Mouse (Mus musculus) neural tube, embryonic 14.5 days (tissue): Measurements from ENCODE around the gene Phf19. TPM values are rescaled to one million over a fixed set of nuclear protein-coding genes. Genes with fewer than 3 reads are reported as not detected.

Experiments used
- ATAC-seq: fragments of 200-750 bp; cut with Nextera tagmentation; 2 replicates; pipeline ENCODE4 v1.8.0; 2017; ENCODE audit warnings: low read depth, mild to moderate bottlenecking, moderate TSS enrichment, moderate library complexity
- H3K27ac ChIP-seq: fragments of 300-500 bp; sonication (generic); 2 replicates; pipeline ENCODE4 v1.5.1; 2014; ENCODE audit warnings: low read depth, mild to moderate bottlenecking, control low read depth, low read length, moderate library complexity, mixed read lengths
- H3K27me3 ChIP-seq: fragments of 300-500 bp; sonication (generic); 2 replicates; pipeline ENCODE4 v1.6.1; 2014; ENCODE audit warnings: low read length; ENCODE audit not compliant: control insufficient read depth, insufficient read depth
- H3K36me3 ChIP-seq: fragments of 300-500 bp; sonication (generic); 2 replicates; pipeline ENCODE4 v1.6.1; 2014; ENCODE audit warnings: low read length, mixed read lengths; ENCODE audit not compliant: control insufficient read depth, insufficient read depth
- H3K4me1 ChIP-seq: fragments of 300-500 bp; sonication (generic); 2 replicates; pipeline ENCODE4 v1.6.1; 2014; ENCODE audit warnings: low read length; ENCODE audit not compliant: control insufficient read depth, insufficient read depth
- H3K4me2 ChIP-seq: fragments of 300-500 bp; sonication (generic); 2 replicates; pipeline ENCODE4 v1.6.1; 2014; ENCODE audit warnings: mild to moderate bottlenecking, low read depth, low read length, control low read depth
- H3K4me3 ChIP-seq: fragments of 300-500 bp; sonication (generic); 2 replicates; pipeline ENCODE4 v1.5.1; 2014; ENCODE audit warnings: low read depth, low read length, control low read depth, mixed read lengths
- H3K9ac ChIP-seq: fragments of 300-500 bp; sonication (generic); replicated peaks from 2 replicates; pipeline ENCODE4 v1.6.1; 2014; ENCODE audit warnings: low read depth, mild to moderate bottlenecking, control low read depth, low read length, mixed read lengths
- H3K9me3 ChIP-seq: fragments of 300-500 bp; sonication (generic); 2 replicates; pipeline ENCODE4 v1.6.1; 2016; ENCODE audit warnings: low read length; ENCODE audit not compliant: control insufficient read depth
- WGBS: fragments of 180-500 bp; shearing (Covaris S2); extraction: QIAGEN DNeasy Blood & Tissue Kit; methylation state at CpG from one replicate; pipeline ENCODE4 v1.1.7; 2014; 5-methylcytosine and 5-hydroxymethylcytosine counted together
- polyA plus RNA-seq: library from polyadenylated mRNA; unstranded; fragments of >200 nt; fragmentation: Nextera tagmentation; extraction: Ambion mirVana; gene quantifications from 2 replicates; pipeline ENCODE4 v1.2.1, GENCODE M21; 2014

Phf19 gene
- polyA plus RNA-seq, 1 experiment from 2014 or later, result 3.8 TPM

- H3K27ac ChIP-seq, result no peak overlapping the region
- no peaks in the 10 kb centered on the region for H3K27me3 ChIP-seq
- H3K4me2 ChIP-seq, result no peak overlapping the region
- no peak overlapping the region for H3K4me3 ChIP-seq
- H3K36me3 ChIP-seq, result no peaks in the 10 kb centered on the region
- ATAC-seq, result no peak
- 68% methylated on average over 1 of the region's 1 CpGs for WGBS
- H3K4me1 ChIP-seq, result no peaks in the 10 kb centered on the region
- no peaks in the 10 kb centered on the region for H3K9me3 ChIP-seq
- no peak overlapping the region for H3K9ac ChIP-seq
These were observed 43.6 kb upstream of the Phf19 start for GRCm38 (mm10) chr2:34957405-34957804.

GRCm38 (mm10) chr2:34956941-34957340 lies 43.1 kb upstream of the Phf19 start:
- H3K4me2 ChIP-seq, result no peak overlapping the region
- ATAC-seq, result no peak
- no peak overlapping the region for H3K9ac ChIP-seq
- no peaks in the 10 kb centered on the region for H3K27me3 ChIP-seq
- no peak overlapping the region for H3K27ac ChIP-seq
- 73% methylated on average over 5 of the region's 5 CpGs for WGBS
- no peaks in the 10 kb centered on the region for H3K4me1 ChIP-seq
- H3K4me3 ChIP-seq, result no peak overlapping the region
- no peaks in the 10 kb centered on the region for H3K36me3 ChIP-seq
- H3K9me3 ChIP-seq, result no peaks in the 10 kb centered on the region

DNA sequence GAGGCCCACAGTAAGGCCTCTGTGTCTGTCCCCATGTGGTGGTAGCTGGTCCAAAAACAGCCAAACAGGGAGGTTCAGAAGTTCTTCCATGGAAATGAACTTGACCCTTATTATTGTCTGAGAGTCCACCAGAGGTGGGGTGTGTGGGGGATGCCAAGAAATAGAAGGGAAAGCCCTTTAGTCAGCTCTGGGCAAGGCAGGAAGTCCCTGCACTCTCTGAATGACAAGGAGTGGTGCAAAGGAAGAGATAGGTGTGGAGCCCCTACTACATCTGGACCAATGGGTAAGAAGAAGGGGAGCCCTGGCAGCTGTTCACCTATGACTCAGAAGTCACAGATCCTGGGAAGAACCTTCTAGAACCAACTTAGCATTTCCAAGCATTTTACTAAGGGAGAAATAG lies 40.5 kb upstream of the Phf19 start:
- H3K27me3 ChIP-seq, result no peaks in the 10 kb centered on the region
- H3K4me2 ChIP-seq, result no peak overlapping the region
- H3K9me3 ChIP-seq, result no peaks in the 10 kb centered on the region
- ATAC-seq, result no peak
- no peak overlapping the region for H3K9ac ChIP-seq
- H3K4me3 ChIP-seq, result no peak overlapping the region
- no peaks in the 10 kb centered on the region for H3K36me3 ChIP-seq
- H3K27ac ChIP-seq, result no peak overlapping the region
- H3K4me1 ChIP-seq, result no peaks in the 10 kb centered on the region

GRCm38 (mm10) chr2:34953547-34954116 lies 39.8 kb upstream of the Phf19 start:
- Histone ChIP-seq H3K9ac (no peak overlapping the region), H3K4me1 (no peaks in the 10 kb centered on the region), H3K4me2 (no peak overlapping the region), H3K4me3 (no peak overlapping the region), H3K9me3 (no peaks in the 10 kb centered on the region), H3K27me3 (no peaks in the 10 kb centered on the region), H3K36me3 (no peaks in the 10 kb centered on the region), H3K27ac (no peak overlapping the region)
- WGBS, result 90% methylated on average over 2 of the region's 2 CpGs
- ATAC-seq, result no peak

DNA sequence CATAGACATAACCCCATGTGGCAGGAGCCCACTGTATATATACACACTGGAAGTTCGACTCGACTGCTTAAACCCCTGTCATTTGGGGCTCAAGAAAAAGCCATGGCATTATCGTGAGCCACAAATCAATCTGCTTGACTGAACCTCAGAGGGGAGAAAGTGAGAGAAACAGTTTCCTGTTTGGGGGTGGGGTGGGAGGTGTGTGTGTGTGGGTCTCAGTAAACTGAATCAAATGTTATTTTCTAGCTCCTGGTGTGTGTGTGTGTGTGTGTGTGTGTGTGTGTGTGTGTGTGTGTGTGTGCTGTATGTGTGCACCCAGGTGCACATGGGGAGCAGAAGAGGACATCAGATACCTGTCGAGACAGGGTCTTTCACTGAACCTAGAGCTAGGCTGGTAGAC lies 39.2 kb upstream of the Phf19 start:
- ATAC-seq, result no peak
- no peak overlapping the region for H3K4me3 ChIP-seq
- H3K9ac ChIP-seq, result no peak overlapping the region
- no peaks in the 10 kb centered on the region for H3K27me3 ChIP-seq
- H3K36me3 ChIP-seq, result no peaks in the 10 kb centered on the region
- WGBS, result 85% methylated on average over 4 of the region's 4 CpGs
- no peaks in the 10 kb centered on the region for H3K4me1 ChIP-seq
- no peak overlapping the region for H3K4me2 ChIP-seq
- H3K9me3 ChIP-seq, result no peaks in the 10 kb centered on the region
- H3K27ac ChIP-seq, result no peak overlapping the region

GRCm38 (mm10) chr2:34951469-34951868 lies 37.6 kb upstream of the Phf19 start:
- ATAC-seq, result no peak

DNA sequence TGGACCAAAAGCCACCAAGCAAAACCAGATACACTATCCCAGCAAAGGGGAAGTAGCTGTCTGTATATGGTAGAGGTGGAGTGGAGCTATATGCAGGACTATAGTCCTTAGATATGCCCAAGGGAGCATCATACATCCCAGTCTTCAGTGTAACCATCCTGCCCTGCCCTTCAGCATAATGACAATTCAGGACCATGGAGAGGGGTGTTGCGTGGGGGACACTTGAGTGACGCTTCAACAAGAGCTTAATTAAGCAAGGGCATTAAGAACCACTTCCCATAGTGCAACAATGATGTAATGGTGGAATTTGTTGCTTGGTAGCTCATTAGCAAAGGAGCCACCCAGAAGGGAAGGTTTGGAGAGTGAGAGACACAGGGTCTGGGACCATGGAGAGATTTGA lies 34.8 kb upstream of the Phf19 start:
- no peaks in the 10 kb centered on the region for H3K4me1 ChIP-seq
- H3K27ac ChIP-seq, result no peak overlapping the region
- ATAC-seq, result no peak
- H3K36me3 ChIP-seq, result no peaks in the 10 kb centered on the region
- H3K4me2 ChIP-seq, result no peak overlapping the region
- no peak overlapping the region for H3K9ac ChIP-seq
- no peaks in the 10 kb centered on the region for H3K27me3 ChIP-seq
- no peaks in the 10 kb centered on the region for H3K9me3 ChIP-seq
- 52% methylated on average over 2 of the region's 2 CpGs for WGBS
- no peak overlapping the region for H3K4me3 ChIP-seq

More at GRCm38 (mm10) chr2:34951469-34951868, 37.6 kb upstream of the Phf19 start:
- Histone ChIP-seq H3K36me3 (no peaks in the 10 kb centered on the region), H3K4me2 (no peak overlapping the region), H3K4me3 (no peak overlapping the region), H3K27me3 (no peaks in the 10 kb centered on the region), H3K27ac (no peak overlapping the region), H3K4me1 (no peaks in the 10 kb centered on the region), H3K9me3 (no peaks in the 10 kb centered on the region), H3K9ac (no peak overlapping the region)

- Histone ChIP-seq H3K4me3 (no peak overlapping the region), H3K27ac (no peak overlapping the region), H3K36me3 (no peaks in the 10 kb centered on the region), H3K4me1 (no peaks in the 10 kb centered on the region), H3K9me3 (no peaks in the 10 kb centered on the region), H3K4me2 (no peak overlapping the region), H3K9ac (no peak overlapping the region), H3K27me3 (no peaks in the 10 kb centered on the region)
- no peak for ATAC-seq
- 44% methylated on average over 4 of the region's 4 CpGs for WGBS
These were observed 32.2 kb upstream of the Phf19 start for GRCm38 (mm10) chr2:34946046-34946445.

GRCm38 (mm10) chr2:34945580-34945979 lies 31.8 kb upstream of the Phf19 start:
- no peak for ATAC-seq

More at GRCm38 (mm10) chr2:34945580-34945979, 31.8 kb upstream of the Phf19 start:
- H3K36me3 ChIP-seq, result no peaks in the 10 kb centered on the region
- no peak overlapping the region for H3K9ac ChIP-seq
- no peaks in the 10 kb centered on the region for H3K9me3 ChIP-seq
- H3K4me1 ChIP-seq, result no peaks in the 10 kb centered on the region
- WGBS, result 74% methylated on average over 4 of the region's 4 CpGs
- H3K27ac ChIP-seq, result no peak overlapping the region
- no peak overlapping the region for H3K4me2 ChIP-seq
- H3K4me3 ChIP-seq, result no peak overlapping the region
- no peaks in the 10 kb centered on the region for H3K27me3 ChIP-seq
